Mouse (Mus musculus): ENCODE data around the gene Prss36. TPM values are rescaled to one million over a fixed set of nuclear protein-coding genes. Genes with fewer than 3 reads are reported as not detected.
A peak's percentile ranks its signal among the peaks of the same experiment; 100 is the strongest.
"Not testable (repeated sequence)": the region's sequence is repeated elsewhere in the genome, so short reads cannot be mapped to it uniquely, and the experiment has no call there.

Gene Prss36
- polyA plus RNA-seq, 1 experiment = 0.21 TPM

DNA sequence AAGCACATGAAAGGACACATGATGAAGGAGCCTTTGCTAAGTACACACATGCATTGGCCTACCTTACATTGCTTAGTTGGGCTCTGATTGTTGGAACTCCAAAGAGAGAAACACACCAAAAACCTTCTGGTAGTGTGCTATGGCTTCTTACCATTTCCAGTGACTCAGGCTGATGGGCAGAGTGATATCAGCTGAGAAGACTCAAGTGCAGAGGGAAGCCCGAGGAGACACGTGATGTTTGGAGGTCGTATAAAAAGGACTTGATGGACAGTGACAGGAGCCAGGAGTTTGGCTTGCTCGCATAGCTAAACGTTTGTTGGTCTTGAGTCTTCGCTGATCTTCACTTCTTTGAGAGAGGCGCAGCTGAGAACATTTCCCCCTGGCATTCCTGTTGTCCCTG is 49.0 kb downstream of the Prss36 start:
- TF ChIP-seq GATA1 (IDR thresholded peaks at IDR 0.05; ENCODE audit: low read length) = no peak
- TF ChIP-seq TAL1 (IDR thresholded peaks at IDR 0.05; ENCODE audit: low read length) = no peak
- Histone ChIP-seq H3K36me3 (ENCODE audit: control insufficient read depth) (peaks cover 8% of the 10 kb centered on the region), H3K4me1 (ENCODE audit: control insufficient read depth) (peaks cover 76% of the 10 kb centered on the region)

DNA sequence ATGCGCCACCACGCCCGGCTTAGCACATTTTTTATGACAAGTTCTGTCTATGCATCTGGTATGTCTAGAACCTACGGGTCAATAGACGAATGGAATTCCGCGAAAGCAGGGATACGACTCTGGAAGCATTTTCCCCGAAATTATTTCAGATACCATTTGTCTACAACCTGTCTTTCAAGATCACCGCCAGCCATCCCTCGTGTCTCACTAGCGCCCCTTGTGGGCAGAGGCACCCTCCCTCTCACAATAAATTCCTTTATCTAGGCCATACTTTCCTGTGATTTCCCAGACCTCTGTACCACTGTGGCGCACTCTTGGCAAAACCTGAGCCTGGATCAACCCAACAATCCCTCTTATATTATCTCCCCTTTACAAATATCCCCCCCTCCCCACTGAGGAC is 50.1 kb downstream of the Prss36 start:
- no peak overlapping the region for H3K4me3 ChIP-seq (replicated peaks)
- H3K4me1 ChIP-seq (ENCODE audit: control insufficient read depth) = peaks cover 67% of the 10 kb centered on the region
- TF ChIP-seq GATA1 (IDR thresholded peaks at IDR 0.05; ENCODE audit: low read length) = no peak
- TF ChIP-seq TAL1 (IDR thresholded peaks at IDR 0.05; ENCODE audit: low read length) = no peak
- H3K9me3 ChIP-seq (ENCODE audit: control insufficient read depth, low read length) = no peaks in the 10 kb centered on the region
- peaks cover 17% of the 10 kb centered on the region for H3K36me3 ChIP-seq (ENCODE audit: control insufficient read depth)
- no peaks in the 10 kb centered on the region for H3K27me3 ChIP-seq (ENCODE audit: control insufficient read depth)

More for the DNA sequence above, 49.0 kb downstream of the Prss36 start:
- H3K4me3 ChIP-seq (replicated peaks) = no peak overlapping the region
- H3K27me3 ChIP-seq (ENCODE audit: control insufficient read depth) = no peaks in the 10 kb centered on the region
- no peaks in the 10 kb centered on the region for H3K9me3 ChIP-seq (ENCODE audit: control insufficient read depth, low read length)

DNA sequence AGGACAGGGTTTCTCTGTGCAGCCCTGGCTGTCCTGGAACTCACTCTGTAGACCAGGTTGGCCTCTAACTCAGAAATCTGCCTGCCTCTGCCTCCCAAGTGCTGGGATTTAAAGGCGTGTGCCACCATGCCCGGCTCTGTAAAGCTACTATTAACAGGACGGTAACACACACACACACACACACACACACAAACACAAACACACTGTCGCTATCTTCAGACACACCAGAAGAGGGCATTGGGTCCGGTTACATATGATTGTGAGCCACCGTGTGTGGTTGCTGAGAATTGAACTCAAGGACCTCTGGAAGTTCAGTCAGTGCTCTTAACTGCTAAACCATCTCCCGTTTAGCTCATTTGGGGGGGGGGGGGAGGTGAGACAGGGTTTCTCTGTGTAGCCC is 50.6 kb downstream of the Prss36 start:
- H3K9me3 ChIP-seq (ENCODE audit: control insufficient read depth, low read length); H3K27me3 ChIP-seq (ENCODE audit: control insufficient read depth): not testable (repeated sequence)
- Histone ChIP-seq H3K36me3 (ENCODE audit: control insufficient read depth) (peaks cover 21% of the 10 kb centered on the region), H3K4me1 (ENCODE audit: control insufficient read depth) (peaks cover 66% of the 10 kb centered on the region), H3K4me3 (replicated peaks) (peak overlapping the region; percentile 67)

- TF ChIP-seq GATA1 (IDR thresholded peaks at IDR 0.05; ENCODE audit: low read length) (0 out of 2 replicates have a peak, but pooled peaks have one; percentile 14), TAL1 (IDR thresholded peaks at IDR 0.05; ENCODE audit: low read length) (no peak)
- peaks cover 62% of the 10 kb centered on the region for H3K4me1 ChIP-seq (ENCODE audit: control insufficient read depth)
- peak within 1 kb of the TSS; percentile 67 for H3K4me3 ChIP-seq (replicated peaks)
- no peaks in the 10 kb centered on the region for H3K9me3 ChIP-seq (ENCODE audit: control insufficient read depth, low read length)
- H3K27me3 ChIP-seq (ENCODE audit: control insufficient read depth) = no peaks in the 10 kb centered on the region
- peaks cover 25% of the 10 kb centered on the region for H3K36me3 ChIP-seq (ENCODE audit: control insufficient read depth)
These were observed 51.1 kb downstream of the Prss36 start, which contains the start of the genes Gm21974 and Vkorc1 for GRCm38 (mm10) chr7:127895442-127895841. Gene Gm21974, minus strand, starts transcription at chr7:127895454. Gene Vkorc1, minus strand, starts transcription at chr7:127895617.

DNA sequence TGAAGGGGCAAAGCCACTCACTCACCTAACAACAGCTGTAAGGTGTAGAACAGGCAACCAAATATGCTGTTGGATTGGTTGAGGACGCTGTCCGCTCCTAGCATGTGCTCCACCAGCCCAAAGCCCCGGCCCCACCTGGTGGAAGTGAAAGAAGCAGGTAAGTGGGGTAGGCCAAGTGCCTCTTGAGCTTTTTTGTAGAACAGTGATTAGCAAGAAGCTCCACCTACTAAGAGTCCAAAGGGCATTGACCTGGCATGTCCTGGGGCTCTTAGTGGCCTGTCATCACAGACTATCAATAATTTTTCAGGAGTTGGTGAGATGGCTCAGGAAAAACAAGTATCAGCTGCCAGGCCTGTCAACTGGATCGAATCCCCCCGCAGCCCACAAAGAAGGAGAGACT is 52.0 kb downstream of the Prss36 start:
- H3K36me3 ChIP-seq (ENCODE audit: control insufficient read depth) = peaks cover 35% of the 10 kb centered on the region
- no peaks in the 10 kb centered on the region for H3K9me3 ChIP-seq (ENCODE audit: control insufficient read depth, low read length)
- peak overlapping the region; percentile 67 for H3K4me3 ChIP-seq (replicated peaks)
- TF ChIP-seq TAL1 (IDR thresholded peaks at IDR 0.05; ENCODE audit: low read length) = no peak
- no peak for TF ChIP-seq GATA1 (IDR thresholded peaks at IDR 0.05; ENCODE audit: low read length)
- H3K4me1 ChIP-seq (ENCODE audit: control insufficient read depth) = peaks cover 52% of the 10 kb centered on the region
- H3K27me3 ChIP-seq (ENCODE audit: control insufficient read depth) = no peaks in the 10 kb centered on the region

GRCm38 (mm10) chr7:127890798-127891197 is 55.7 kb downstream of the Prss36 start, which contains the start of gene Prss53:
Gene Prss53, minus strand, starts transcription at chr7:127890970.
- Histone ChIP-seq H3K36me3 (ENCODE audit: control insufficient read depth) (peaks cover 72% of the 10 kb centered on the region), H3K9me3 (ENCODE audit: control insufficient read depth, low read length) (no peaks in the 10 kb centered on the region), H3K27me3 (ENCODE audit: control insufficient read depth) (no peaks in the 10 kb centered on the region), H3K4me1 (ENCODE audit: control insufficient read depth) (peaks cover 28% of the 10 kb centered on the region), H3K4me3 (replicated peaks) (no peak within 1 kb of the TSS)
- TF ChIP-seq TAL1 (IDR thresholded peaks at IDR 0.05; ENCODE audit: low read length) (no peak), GATA1 (IDR thresholded peaks at IDR 0.05; ENCODE audit: low read length) (no peak)

GRCm38 (mm10) chr7:127888821-127889220 is 57.7 kb downstream of the Prss36 start:
- no peak for TF ChIP-seq GATA1 (IDR thresholded peaks at IDR 0.05; ENCODE audit: low read length)
- TF ChIP-seq TAL1 (IDR thresholded peaks at IDR 0.05; ENCODE audit: low read length) = no peak
- Histone ChIP-seq H3K36me3 (ENCODE audit: control insufficient read depth) (peaks cover 90% of the 10 kb centered on the region), H3K9me3 (ENCODE audit: control insufficient read depth, low read length) (peaks cover under 1% of the 10 kb centered on the region; the same call in 1 of the 2 replicates), H3K27me3 (ENCODE audit: control insufficient read depth) (no peaks in the 10 kb centered on the region), H3K4me3 (replicated peaks) (no peak overlapping the region), H3K4me1 (ENCODE audit: control insufficient read depth) (peaks cover 25% of the 10 kb centered on the region)

GRCm38 (mm10) chr7:127887781-127888180 is 58.7 kb downstream of the Prss36 start:
- H3K27me3 ChIP-seq (ENCODE audit: control insufficient read depth) = no peaks in the 10 kb centered on the region
- no peak overlapping the region for H3K4me3 ChIP-seq (replicated peaks)
- no peak for TF ChIP-seq TAL1 (IDR thresholded peaks at IDR 0.05; ENCODE audit: low read length)
- TF ChIP-seq GATA1 (IDR thresholded peaks at IDR 0.05; ENCODE audit: low read length) = no peak
- peaks cover 94% of the 10 kb centered on the region for H3K36me3 ChIP-seq (ENCODE audit: control insufficient read depth)
- peaks cover 11% of the 10 kb centered on the region for H3K9me3 ChIP-seq (ENCODE audit: control insufficient read depth, low read length)
- peaks cover 32% of the 10 kb centered on the region for H3K4me1 ChIP-seq (ENCODE audit: control insufficient read depth)

DNA sequence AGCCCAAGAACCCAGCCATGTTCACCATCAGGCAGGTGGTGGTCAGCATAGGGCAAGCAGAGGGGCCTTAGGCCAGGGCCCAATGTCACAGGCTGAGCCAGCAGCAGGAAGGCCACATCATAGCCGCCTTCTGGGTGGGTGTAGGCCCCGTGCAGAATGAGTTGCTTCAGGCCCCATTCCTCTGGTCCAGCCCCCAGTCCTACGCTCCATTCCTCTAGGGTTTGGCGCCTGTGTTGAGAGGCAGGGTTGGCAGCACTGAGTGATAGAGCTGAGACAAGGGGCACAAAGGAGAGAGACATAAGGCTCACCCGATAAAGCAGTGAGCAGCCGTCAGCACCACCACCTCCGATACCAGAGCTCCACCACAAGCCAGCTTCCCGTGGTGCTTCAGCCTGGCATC is 59.3 kb downstream of the Prss36 start:
- peaks cover 94% of the 10 kb centered on the region for H3K36me3 ChIP-seq (ENCODE audit: control insufficient read depth)
- H3K4me3 ChIP-seq (replicated peaks) = no peak overlapping the region
- H3K4me1 ChIP-seq (ENCODE audit: control insufficient read depth) = peaks cover 34% of the 10 kb centered on the region
- H3K9me3 ChIP-seq (ENCODE audit: control insufficient read depth, low read length) = peaks cover 17% of the 10 kb centered on the region
- H3K27me3 ChIP-seq (ENCODE audit: control insufficient read depth) = no peaks in the 10 kb centered on the region; the same call in 1 of the 2 replicates
- TF ChIP-seq GATA1 (IDR thresholded peaks at IDR 0.05; ENCODE audit: low read length) (no peak), TAL1 (IDR thresholded peaks at IDR 0.05; ENCODE audit: low read length) (no peak)

- Histone ChIP-seq H3K9me3 (ENCODE audit: control insufficient read depth, low read length) (peaks cover 23% of the 10 kb centered on the region), H3K27me3 (ENCODE audit: control insufficient read depth) (no peaks in the 10 kb centered on the region; the same call in 1 of the 2 replicates), H3K36me3 (ENCODE audit: control insufficient read depth) (peaks cover 96% of the 10 kb centered on the region), H3K4me3 (replicated peaks) (no peak overlapping the region), H3K4me1 (ENCODE audit: control insufficient read depth) (peaks cover 34% of the 10 kb centered on the region)
- TF ChIP-seq TAL1 (IDR thresholded peaks at IDR 0.05; ENCODE audit: low read length) (no peak), GATA1 (IDR thresholded peaks at IDR 0.05; ENCODE audit: low read length) (no peak)
These were observed 60.0 kb downstream of the Prss36 start for GRCm38 (mm10) chr7:127886551-127886950.

All from erythroblast, embryonic 14.5 days (primary cell).